18 mouse cellular contexts compared by ENCODE assay signal in the genomic region with DNA sequence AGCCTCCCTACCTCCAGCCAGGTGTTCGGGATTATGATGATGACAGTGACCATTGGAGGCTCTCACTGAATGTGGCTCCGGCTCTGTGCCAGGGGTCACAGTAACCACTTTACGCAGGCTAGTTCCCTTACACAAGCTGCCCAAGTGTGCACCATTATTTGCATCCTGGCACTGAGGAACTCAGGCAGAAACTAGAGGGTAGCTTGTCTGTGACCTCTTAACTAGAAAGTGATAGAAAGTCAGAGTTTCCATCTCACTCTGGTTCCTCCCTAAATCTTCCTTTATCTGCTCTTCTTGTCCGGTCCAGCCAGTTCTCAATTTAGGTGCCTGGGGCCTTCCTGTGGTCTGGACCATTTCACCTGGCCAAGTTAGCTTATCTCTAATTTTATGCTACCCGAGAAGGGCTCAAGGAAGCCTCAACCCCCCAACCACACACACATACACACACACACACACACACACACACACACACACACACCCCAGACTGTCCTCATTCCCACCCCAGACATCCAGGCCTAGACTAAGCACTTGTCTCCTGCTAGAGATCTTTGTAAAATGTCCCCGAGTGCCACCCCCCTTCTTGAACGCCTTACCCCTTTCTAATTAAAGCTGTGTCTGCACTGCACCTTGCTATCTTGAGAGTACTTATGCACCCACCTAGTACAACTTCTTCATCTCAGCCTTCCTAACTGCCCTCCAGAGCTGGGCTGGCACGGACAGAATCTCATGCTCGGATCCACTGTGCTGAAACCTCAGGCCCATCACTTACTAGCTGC. TPM values are rescaled to one million over a fixed set of nuclear protein-coding genes. Genes with fewer than 3 reads are reported as not detected.
DNase-seq lines count a peak whose midpoint lies in the region; ATAC-seq lines count a peak whose summit lies in the region.
"Had no signal": no experiment of that assay in that cellular context is flagged by ENCODE, and none has a peak within 500 bp of the region (broad histone marks: within the 10 kb centered on the region; RNA-seq: fewer than 3 reads in every experiment).

No protein-coding gene starts in this region.

- H3K4me2 ChIP-seq in forebrain, embryonic 15.5 days (replicated peaks) = no peak overlapping the region
- no peak overlapping the region for H3K4me2 ChIP-seq in forebrain, embryonic 16.5 days (ENCODE audit: low read length)
- H3K4me2 ChIP-seq in heart, embryonic 15.5 days = peak overlapping the region; percentile 44
- H3K4me2 ChIP-seq: forebrain, embryonic 13.5 days; liver, embryonic 12.5 days; lung, embryonic 15.5 days had no signal

- H3K4me1 ChIP-seq in forebrain, embryonic 15.5 days = peaks cover 18% of the 10 kb centered on the region
- H3K4me1 ChIP-seq in forebrain, embryonic 16.5 days (replicated peaks; ENCODE audit: control insufficient read depth, insufficient read depth, low read length) = peaks cover 16% of the 10 kb centered on the region
- peaks cover 31% of the 10 kb centered on the region for H3K4me1 ChIP-seq in heart, embryonic 15.5 days (replicated peaks)

- no peaks in the 10 kb centered on the region for H3K27me3 ChIP-seq in forebrain, embryonic 15.5 days
- H3K27me3 ChIP-seq in forebrain, embryonic 16.5 days (replicated peaks; ENCODE audit: control insufficient read depth, insufficient read depth, low read length) = no peaks in the 10 kb centered on the region
- H3K27me3 ChIP-seq in heart, embryonic 15.5 days = no peaks in the 10 kb centered on the region
- H3K27me3 ChIP-seq: forebrain, embryonic 13.5 days; liver, embryonic 12.5 days; lung, embryonic 15.5 days had no signal

- DNase-seq in heart, adult 8-10 months (ENCODE audit: low spot score) = no peak
- peak; percentile 49 to 61 for DNase-seq in spleen, postnatal 36 days (ENCODE audit: low spot score in 2 of 2)
- DNase-seq in spleen, postnatal 4 days (ENCODE audit: low spot score in 2 of 2) = no peak
- DNase-seq in adipocyte (ENCODE audit: low spot score) = no peak
- DNase-seq: adrenal gland, adult 8-10 months; cerebellum, adult 18-20 months; gastrocnemius, postnatal 14 days; kidney, adult 9 months; kidney, postnatal 4 days; right cerebral cortex, postnatal 25 days; thymus, postnatal 25 days had no signal

- no peak for ATAC-seq in forebrain, embryonic 15.5 days (replicated peaks)
- no peak for ATAC-seq in forebrain, embryonic 16.5 days
- peak; percentile 28; the same call in 1 of the 2 replicates for ATAC-seq in heart, embryonic 15.5 days (replicated peaks; ENCODE audit: insufficient number of reproducible peaks, insufficient read depth, low FRiP score, low read depth)
- ATAC-seq: liver, embryonic 12.5 days had no signal

- H3K4me3 ChIP-seq in forebrain, embryonic 15.5 days = no peak overlapping the region
- no peak overlapping the region for H3K4me3 ChIP-seq in forebrain, embryonic 16.5 days (replicated peaks; ENCODE audit: low read length)
- no peak overlapping the region for H3K4me3 ChIP-seq in heart, embryonic 15.5 days
- H3K4me3 ChIP-seq: forebrain, embryonic 13.5 days; liver, embryonic 12.5 days; lung, embryonic 15.5 days had no signal

- no peak overlapping the region for H3K9ac ChIP-seq in forebrain, embryonic 15.5 days (replicated peaks)
- no peak overlapping the region for H3K9ac ChIP-seq in forebrain, embryonic 16.5 days (replicated peaks; ENCODE audit: low read depth, low read length)
- H3K9ac ChIP-seq in heart, embryonic 15.5 days = no peak overlapping the region
- H3K9ac ChIP-seq: forebrain, embryonic 13.5 days; liver, embryonic 12.5 days; lung, embryonic 15.5 days had no signal

- peak overlapping the region; percentile 17; the same call in 1 of the 2 replicates for H3K27ac ChIP-seq in forebrain, embryonic 15.5 days (replicated peaks)
- no peak overlapping the region for H3K27ac ChIP-seq in forebrain, embryonic 16.5 days (ENCODE audit: low read length)
- H3K27ac ChIP-seq in heart, embryonic 15.5 days = peak overlapping the region; percentile 65
- H3K27ac ChIP-seq: liver, embryonic 12.5 days; lung, embryonic 15.5 days had no signal

- H3K36me3 ChIP-seq in forebrain, embryonic 15.5 days = no peaks in the 10 kb centered on the region
- no peaks in the 10 kb centered on the region for H3K36me3 ChIP-seq in forebrain, embryonic 16.5 days (ENCODE audit: control insufficient read depth, insufficient read depth)
- H3K36me3 ChIP-seq in heart, embryonic 15.5 days = no peaks in the 10 kb centered on the region
- H3K36me3 ChIP-seq: G1E; liver, embryonic 12.5 days; lung, embryonic 15.5 days had no signal

- WGBS in forebrain, embryonic 15.5 days = 83% methylated on average over 9 of the region's 9 CpGs
- WGBS in forebrain, embryonic 16.5 days = 81% methylated on average over 9 of the region's 9 CpGs
- 57% methylated on average over 9 of the region's 9 CpGs for WGBS in heart, embryonic 15.5 days

- no peaks in the 10 kb centered on the region for H3K9me3 ChIP-seq in forebrain, embryonic 15.5 days
- H3K9me3 ChIP-seq in forebrain, embryonic 16.5 days (ENCODE audit: control insufficient read depth, low read length) = no peaks in the 10 kb centered on the region
- H3K9me3 ChIP-seq in heart, embryonic 15.5 days (replicated peaks) = no peaks in the 10 kb centered on the region
- H3K9me3 ChIP-seq: forebrain, embryonic 13.5 days; G1E; liver, embryonic 12.5 days; lung, embryonic 15.5 days had no signal

RNA-seq across cellular contexts. Expression of a gene that starts 4.8 kb away (rescaled TPM):
- 44.1 and 49.0 TPM in 2 replicates for polyA plus RNA-seq in forebrain, embryonic 15.5 days (2015; fragmentation: Nextera tagmentation; extraction: Ambion mirVana)
- 47.8 and 50.2 TPM in 2 replicates for polyA plus RNA-seq in forebrain, embryonic 16.5 days (2015; fragmentation: Nextera tagmentation; extraction: Ambion mirVana)
- 11.4 and 14.8 TPM in 2 replicates for polyA plus RNA-seq in heart, embryonic 15.5 days (2015; fragmentation: Nextera tagmentation; extraction: Ambion mirVana)
- total RNA-seq in heart, adult 8-10 months (2022) = 10 to 100 TPM; 13.7 to 14.5 (median 14.1) TPM

RNA-seq across cellular contexts. Expression of a gene that starts 22.1 kb away (rescaled TPM):
- 5.4 and 5.9 TPM in 2 replicates for polyA plus RNA-seq in forebrain, embryonic 15.5 days (2015; fragmentation: Nextera tagmentation; extraction: Ambion mirVana)
- polyA plus RNA-seq in forebrain, embryonic 16.5 days (2015; fragmentation: Nextera tagmentation; extraction: Ambion mirVana) = 4.6 and 4.9 TPM in 2 replicates
- polyA plus RNA-seq in heart, embryonic 15.5 days (2015; fragmentation: Nextera tagmentation; extraction: Ambion mirVana) = 14.1 and 18.0 TPM in 2 replicates
- total RNA-seq in heart, adult 8-10 months (2022) = 10 to 100 TPM; 23.9 to 28.4 (median 26.4) TPM

RNA-seq across cellular contexts. Expression of a gene that starts 41.4 kb away (rescaled TPM):
- polyA plus RNA-seq in forebrain, embryonic 15.5 days (2015; fragmentation: Nextera tagmentation; extraction: Ambion mirVana) = 6.3 and 12.5 TPM in 2 replicates
- 4.3 and 6.0 TPM in 2 replicates for polyA plus RNA-seq in forebrain, embryonic 16.5 days (2015; fragmentation: Nextera tagmentation; extraction: Ambion mirVana)
- polyA plus RNA-seq in heart, embryonic 15.5 days (2015; fragmentation: Nextera tagmentation; extraction: Ambion mirVana) = 3.0 and 4.3 TPM in 2 replicates
- total RNA-seq in heart, adult 8-10 months (2022) = 1 to 10 TPM in 3 of 4 experiments, under 1 TPM in 1; 0.44 to 2.5 (median 1.5) TPM

Comparison
In these comparisons a context has a peak if more than half of its experiments do, and no peak if none do; other contexts are left out.
1. DNase-seq: peak in spleen, postnatal 36 days (2 of 2); none in heart, adult 8-10 months (single experiment), spleen, postnatal 4 days (0 of 2) and adipocyte (single experiment).